Mouse (Mus musculus): ENCODE data around the gene Meis1. TPM values are rescaled to one million over a fixed set of nuclear protein-coding genes. Genes with fewer than 3 reads are reported as not detected.
A peak's percentile ranks its signal among the peaks of the same experiment; 100 is the strongest.

The Meis1 gene
- polyA plus RNA-seq, 1 experiment from 2014 or later = 132 TPM

GRCm38 (mm10) chr11:19012001-19012400, 6.8 kb downstream of the Meis1 start:
- H3K9me3 ChIP-seq (ENCODE audit: control insufficient read depth, low read length) = no peaks in the 10 kb centered on the region
- DNase-seq (ENCODE audit: low spot score) (peak; percentile 50), ATAC-seq (ENCODE audit: low FRiP score) (no peak)
- H3K4me1 ChIP-seq (replicated peaks; ENCODE audit: control insufficient read depth, insufficient read depth, low read length) = peaks cover 17% of the 10 kb centered on the region
- H3K36me3 ChIP-seq (ENCODE audit: control insufficient read depth, insufficient read depth, low read length) = peaks cover 2% of the 10 kb centered on the region; the same call in 1 of the 2 replicates
- H3K9ac ChIP-seq (ENCODE audit: low read depth, low read length) = peak overlapping the region; percentile 99
- 26% methylated on average over 2 of the region's 2 CpGs for WGBS
- no peaks in the 10 kb centered on the region for H3K27me3 ChIP-seq (ENCODE audit: control insufficient read depth, insufficient read depth, low read length)
- H3K4me2 ChIP-seq (replicated peaks; ENCODE audit: low read depth, low read length) = peak overlapping the region; percentile 92
- H3K4me3 ChIP-seq (ENCODE audit: low read depth, low read length) = peak overlapping the region; percentile 88
- H3K27ac ChIP-seq (ENCODE audit: low read depth, low read length) = peak overlapping the region; percentile 99

DNA sequence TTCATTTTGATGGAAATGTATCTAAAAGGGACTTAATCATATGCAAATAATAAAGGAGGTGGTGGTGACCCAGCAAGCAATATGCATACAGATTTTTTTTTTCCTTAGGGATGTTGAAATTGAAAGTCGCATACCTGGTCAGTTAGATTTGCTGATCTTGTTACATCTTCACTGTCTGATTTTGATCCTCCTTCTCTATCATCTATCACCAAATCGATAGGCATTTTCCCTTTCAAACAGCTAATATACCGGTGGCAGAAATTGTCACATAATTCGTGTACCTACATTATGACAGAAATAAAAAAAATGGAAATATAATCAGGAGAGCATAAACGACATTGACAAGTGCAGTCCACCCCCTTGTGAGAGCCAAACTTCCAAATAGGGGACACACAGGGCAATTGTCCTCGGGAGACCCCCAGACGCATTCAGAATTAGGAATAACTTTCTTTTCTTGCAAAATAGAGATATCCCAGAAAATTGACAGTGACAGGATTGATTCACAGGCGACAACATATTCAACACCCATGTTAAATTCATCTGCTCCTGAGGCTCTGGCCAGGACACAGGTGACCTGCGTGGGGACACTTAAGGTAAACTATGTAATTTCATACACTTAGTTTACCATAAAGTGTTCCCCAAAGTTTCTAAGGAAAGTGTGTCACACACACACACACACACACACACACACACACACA, 7.5 kb downstream of the Meis1 start:
- H3K4me3 ChIP-seq (ENCODE audit: low read depth, low read length) = peak overlapping the region; percentile 88
- H3K4me2 ChIP-seq (replicated peaks; ENCODE audit: low read depth, low read length) = peak overlapping the region; percentile 92
- H3K4me1 ChIP-seq (replicated peaks; ENCODE audit: control insufficient read depth, insufficient read depth, low read length) = peaks cover 17% of the 10 kb centered on the region
- DNase-seq (ENCODE audit: low spot score) = peak; percentile 35
- 25% methylated on average over 9 of the region's 9 CpGs for WGBS
- H3K9me3 ChIP-seq (ENCODE audit: control insufficient read depth, low read length) = no peaks in the 10 kb centered on the region
- peak overlapping the region; percentile 99 for H3K27ac ChIP-seq (ENCODE audit: low read depth, low read length)
- H3K9ac ChIP-seq (ENCODE audit: low read depth, low read length) = peak overlapping the region; percentile 83
- H3K27me3 ChIP-seq (ENCODE audit: control insufficient read depth, insufficient read depth, low read length) = no peaks in the 10 kb centered on the region
- peaks cover 2% of the 10 kb centered on the region; the same call in 1 of the 2 replicates for H3K36me3 ChIP-seq (ENCODE audit: control insufficient read depth, insufficient read depth, low read length)
- no peak for ATAC-seq (ENCODE audit: low FRiP score)

- Histone ChIP-seq H3K4me3 (ENCODE audit: low read depth, low read length) (peak overlapping the region; percentile 88), H3K27me3 (ENCODE audit: control insufficient read depth, insufficient read depth, low read length) (no peaks in the 10 kb centered on the region), H3K9ac (ENCODE audit: low read depth, low read length) (peak overlapping the region; percentile 83), H3K36me3 (ENCODE audit: control insufficient read depth, insufficient read depth, low read length) (peaks cover 2% of the 10 kb centered on the region; the same call in 1 of the 2 replicates), H3K4me2 (replicated peaks; ENCODE audit: low read depth, low read length) (peak overlapping the region; percentile 92), H3K4me1 (replicated peaks; ENCODE audit: control insufficient read depth, insufficient read depth, low read length) (peaks cover 17% of the 10 kb centered on the region), H3K27ac (ENCODE audit: low read depth, low read length) (peak overlapping the region; percentile 99), H3K9me3 (ENCODE audit: control insufficient read depth, low read length) (no peaks in the 10 kb centered on the region)
- peak; percentile 61 for DNase-seq (ENCODE audit: low spot score)
- 4% methylated on average over 14 of the region's 14 CpGs for WGBS
- peak; percentile 39; the same call in 1 of the 2 replicates for ATAC-seq (ENCODE audit: low FRiP score)
These were observed 8.4 kb downstream of the Meis1 start for GRCm38 (mm10) chr11:19010396-19010811.

- Histone ChIP-seq H3K9me3 (ENCODE audit: control insufficient read depth, low read length) (no peaks in the 10 kb centered on the region), H3K4me2 (replicated peaks; ENCODE audit: low read depth, low read length) (peak overlapping the region; percentile 92), H3K9ac (ENCODE audit: low read depth, low read length) (peak overlapping the region; percentile 83), H3K4me1 (replicated peaks; ENCODE audit: control insufficient read depth, insufficient read depth, low read length) (peaks cover 17% of the 10 kb centered on the region), H3K4me3 (ENCODE audit: low read depth, low read length) (peak overlapping the region; percentile 88), H3K36me3 (ENCODE audit: control insufficient read depth, insufficient read depth, low read length) (peaks cover 2% of the 10 kb centered on the region; the same call in 1 of the 2 replicates), H3K27me3 (ENCODE audit: control insufficient read depth, insufficient read depth, low read length) (no peaks in the 10 kb centered on the region), H3K27ac (ENCODE audit: low read depth, low read length) (peak overlapping the region; percentile 99)
- WGBS = 15% methylated on average over 17 of the region's 17 CpGs
- ATAC-seq (ENCODE audit: low FRiP score) (no peak), DNase-seq (ENCODE audit: low spot score) (peak; percentile 51)
These were observed 9.0 kb downstream of the Meis1 start for GRCm38 (mm10) chr11:19009536-19010395.

- Histone ChIP-seq H3K4me1 (replicated peaks; ENCODE audit: control insufficient read depth, insufficient read depth, low read length) (peaks cover 17% of the 10 kb centered on the region), H3K9ac (ENCODE audit: low read depth, low read length) (peak overlapping the region; percentile 83), H3K27ac (ENCODE audit: low read depth, low read length) (peak overlapping the region; percentile 43), H3K36me3 (ENCODE audit: control insufficient read depth, insufficient read depth, low read length) (peaks cover 2% of the 10 kb centered on the region; the same call in 1 of the 2 replicates), H3K27me3 (ENCODE audit: control insufficient read depth, insufficient read depth, low read length) (no peaks in the 10 kb centered on the region), H3K9me3 (ENCODE audit: control insufficient read depth, low read length) (no peaks in the 10 kb centered on the region), H3K4me3 (ENCODE audit: low read depth, low read length) (peak overlapping the region; percentile 88), H3K4me2 (replicated peaks; ENCODE audit: low read depth, low read length) (peak overlapping the region; percentile 92)
- 27% methylated on average over 13 of the region's 13 CpGs for WGBS
- DNase-seq (ENCODE audit: low spot score) (peak; percentile 46), ATAC-seq (ENCODE audit: low FRiP score) (no peak)
These were observed 10.0 kb downstream of the Meis1 start for GRCm38 (mm10) chr11:19008610-19009384.

- Histone ChIP-seq H3K4me1 (replicated peaks; ENCODE audit: control insufficient read depth, insufficient read depth, low read length) (peaks cover 11% of the 10 kb centered on the region), H3K36me3 (ENCODE audit: control insufficient read depth, insufficient read depth, low read length) (peaks cover 2% of the 10 kb centered on the region; the same call in 1 of the 2 replicates), H3K9ac (ENCODE audit: low read depth, low read length) (peak overlapping the region; percentile 60), H3K27ac (ENCODE audit: low read depth, low read length) (peak overlapping the region; percentile 82), H3K9me3 (ENCODE audit: control insufficient read depth, low read length) (no peaks in the 10 kb centered on the region), H3K27me3 (ENCODE audit: control insufficient read depth, insufficient read depth, low read length) (no peaks in the 10 kb centered on the region), H3K4me3 (ENCODE audit: low read depth, low read length) (peak overlapping the region; percentile 88), H3K4me2 (replicated peaks; ENCODE audit: low read depth, low read length) (peak overlapping the region; percentile 69)
- 13% methylated on average over 45 of the region's 45 CpGs for WGBS
- DNase-seq (ENCODE audit: low spot score) = peak; percentile 69
- ATAC-seq (ENCODE audit: low FRiP score) = peak; percentile 46
These were observed 11.0 kb downstream of the Meis1 start for GRCm38 (mm10) chr11:19007541-19008424.

- WGBS = 46% methylated on average over 5 of the region's 5 CpGs
- Histone ChIP-seq H3K4me3 (ENCODE audit: low read depth, low read length) (no peak overlapping the region), H3K4me1 (replicated peaks; ENCODE audit: control insufficient read depth, insufficient read depth, low read length) (peaks cover 11% of the 10 kb centered on the region), H3K27me3 (ENCODE audit: control insufficient read depth, insufficient read depth, low read length) (no peaks in the 10 kb centered on the region), H3K27ac (ENCODE audit: low read depth, low read length) (peak overlapping the region; percentile 82), H3K4me2 (replicated peaks; ENCODE audit: low read depth, low read length) (peak overlapping the region; percentile 69; the same call in 1 of the 2 replicates), H3K36me3 (ENCODE audit: control insufficient read depth, insufficient read depth, low read length) (peaks cover 2% of the 10 kb centered on the region; the same call in 1 of the 2 replicates), H3K9ac (ENCODE audit: low read depth, low read length) (no peak overlapping the region; the same call in 1 of the 2 replicates), H3K9me3 (ENCODE audit: control insufficient read depth, low read length) (no peaks in the 10 kb centered on the region)
- ATAC-seq (ENCODE audit: low FRiP score) = no peak
- DNase-seq (ENCODE audit: low spot score) = no peak
These were observed 11.7 kb downstream of the Meis1 start for GRCm38 (mm10) chr11:19007068-19007467.

Measured in hindbrain, embryonic 11.5 days (tissue).